Mouse (Mus musculus) 3134 (cell line): ENCODE results near the gene Gm4307.
"Not testable (repeated sequence)": the region's sequence is repeated elsewhere in the genome, so short reads cannot be mapped to it uniquely, and the experiment has no call there.

ENCODE experiments used
- DNase-seq: peaks from one replicate; pipeline ENCODE4 v3.0.0-alpha.2; 2011; ENCODE audit warnings: low spot score; ENCODE audit not compliant: insufficient read length; ENCODE audit errors: extremely low read depth

The Gm4307 gene

DNA sequence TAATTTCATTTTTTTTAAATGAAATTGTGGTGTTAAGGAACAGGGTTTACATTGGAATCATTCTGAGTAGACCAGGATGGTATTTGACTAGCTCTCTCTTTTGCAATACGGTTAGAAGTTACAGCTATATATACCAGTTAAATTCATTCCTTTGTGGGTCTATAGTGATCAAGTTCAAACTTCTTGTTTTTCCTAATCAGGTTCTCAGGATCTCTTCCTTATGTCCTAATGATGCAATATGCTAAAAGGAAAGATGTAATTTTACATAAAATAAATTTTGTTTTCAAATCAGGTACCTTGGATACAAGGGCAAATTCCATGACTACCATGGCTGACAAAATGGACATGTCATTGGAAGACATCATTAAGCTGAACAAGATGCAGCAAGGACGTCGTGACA lies at the start of gene Gm4307:
Gm4307 (plus strand) TSS at position 301 of the 400 bp plus-strand sequence.
- DNase-seq = not testable (repeated sequence)

- DNase-seq = not testable (repeated sequence)
Measured at GRCm38 (mm10) chr10:100335376-100335775, 25.8 kb upstream of the Gm4307 start, which contains the start of gene Gm4301. Gene Gm4301 (plus strand): TSS chr10:100335676.

GRCm38 (mm10) chr10:100340536-100340935 lies 20.6 kb upstream of the Gm4307 start, which contains the start of gene Gm4302:
Gene Gm4302 (plus strand): TSS chr10:100340836.
- DNase-seq = not testable (repeated sequence)

GRCm38 (mm10) chr10:100345672-100346071 lies 15.5 kb upstream of the Gm4307 start, which contains the start of gene Gm4303:
Gene Gm4303 (plus strand): TSS chr10:100345972.
- DNase-seq = not testable (repeated sequence)

DNA sequence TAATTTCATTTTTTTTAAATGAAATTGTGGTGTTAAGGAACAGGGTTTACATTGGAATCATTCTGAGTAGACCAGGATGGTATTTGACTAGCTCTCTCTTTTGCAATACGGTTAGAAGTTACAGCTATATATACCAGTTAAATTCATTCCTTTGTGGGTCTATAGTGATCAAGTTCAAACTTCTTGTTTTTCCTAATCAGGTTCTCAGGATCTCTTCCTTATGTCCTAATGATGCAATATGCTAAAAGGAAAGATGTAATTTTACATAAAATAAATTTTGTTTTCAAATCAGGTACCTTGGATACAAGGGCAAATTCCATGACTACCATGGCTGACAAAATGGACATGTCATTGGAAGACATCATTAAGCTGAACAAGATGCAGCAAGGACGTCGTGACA lies 10.3 kb upstream of the Gm4307 start, which contains the start of gene Gm4305:
Gm4305 (plus strand) TSS at position 301 of the 400 bp plus-strand sequence.
- not testable (repeated sequence) for DNase-seq

GRCm38 (mm10) chr10:100356841-100357240 lies 4.3 kb upstream of the Gm4307 start:
- not testable (repeated sequence) for DNase-seq

- not testable (repeated sequence) for DNase-seq
Measured at GRCm38 (mm10) chr10:100382460-100382859, 21.3 kb downstream of the Gm4307 start, which contains the start of gene Gm4312. Gene Gm4312 (minus strand): TSS chr10:100382560.

- DNase-seq = not testable (repeated sequence)
Measured at GRCm38 (mm10) chr10:100402301-100402700, 41.2 kb downstream of the Gm4307 start.
